Mouse (Mus musculus): ENCODE measurements around the gene Dlg1.

Gene Dlg1

DNA sequence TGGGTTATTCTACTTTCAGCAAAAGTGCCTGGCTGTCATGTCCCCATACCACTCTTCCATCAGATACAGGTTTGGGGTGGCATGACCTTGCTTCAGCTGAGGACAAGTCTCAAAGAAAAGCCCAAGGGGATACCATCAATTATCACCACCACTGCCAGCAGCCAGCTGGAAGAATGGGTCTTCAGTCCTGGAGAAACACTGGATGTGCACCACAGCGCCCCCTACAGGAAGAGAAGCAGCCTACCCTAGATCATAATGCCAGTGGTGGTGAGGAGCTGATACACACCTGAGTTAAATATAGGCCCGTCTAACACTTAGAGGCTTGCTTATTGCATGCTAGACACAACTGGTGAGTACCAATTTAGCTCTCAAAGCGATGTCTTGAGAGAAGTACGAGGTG, 242.1 kb downstream of the Dlg1 start:
- DNase-seq (ENCODE audit: low spot score in 2 of 2) = no peak

GRCm38 (mm10) chr16:31905891-31906825, 242.9 kb downstream of the Dlg1 start:
- peak in 1 of 2 experiments; percentile 40 for DNase-seq (ENCODE audit: low spot score in 2 of 2)

GRCm38 (mm10) chr16:31906896-31907295, 243.7 kb downstream of the Dlg1 start:
- DNase-seq (ENCODE audit: low spot score in 2 of 2) = peak; percentile 31 to 51

DNA sequence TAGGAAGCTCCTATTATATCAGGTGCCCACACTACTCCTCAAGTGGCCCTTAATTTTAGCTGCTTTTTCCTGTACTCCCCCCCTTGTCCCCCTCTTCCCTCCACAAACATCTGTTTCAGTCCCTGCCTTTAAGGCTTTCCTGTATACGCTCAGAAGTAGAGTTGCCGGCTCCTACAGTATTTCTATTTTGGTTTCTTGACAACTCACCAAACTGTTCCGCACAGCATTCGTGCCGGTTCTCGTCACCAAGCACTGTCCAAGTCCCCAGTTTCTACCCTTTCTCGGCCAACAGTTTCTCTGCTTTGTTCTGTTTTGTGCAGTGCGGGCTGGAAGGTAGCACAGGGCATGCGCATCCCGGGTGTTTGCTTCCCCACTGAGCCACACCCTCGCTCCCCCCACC, 245.7 kb downstream of the Dlg1 start:
- DNase-seq (ENCODE audit: low spot score in 2 of 2) = peak; percentile 55 to 71

DNA sequence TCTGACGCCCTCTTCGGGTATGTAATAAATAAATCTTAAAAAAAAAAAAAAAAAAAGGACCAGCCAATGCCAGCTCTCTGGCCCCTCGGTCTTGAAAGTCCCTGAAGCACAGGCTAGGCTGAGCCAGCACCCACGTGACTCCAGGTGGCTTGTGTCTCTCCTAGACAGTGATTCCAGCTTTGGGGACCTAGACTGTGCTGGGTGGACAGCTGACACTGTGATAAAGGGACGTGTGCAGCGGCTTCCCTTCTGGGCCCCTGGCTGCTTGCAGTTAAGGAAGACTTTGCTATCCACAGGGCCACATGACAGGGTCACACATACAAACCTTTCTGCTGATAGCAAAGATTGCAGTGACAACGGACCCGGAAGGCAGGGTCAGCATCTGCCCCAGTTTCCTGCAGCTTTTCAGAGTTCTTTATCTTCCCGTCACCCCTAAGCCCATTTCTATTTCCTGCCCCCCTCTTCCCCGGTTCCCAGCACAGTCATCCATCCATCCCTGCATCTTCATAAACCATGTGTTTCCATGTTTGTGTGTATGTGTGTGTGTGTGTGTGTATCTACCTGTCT, 247.1 kb downstream of the Dlg1 start:
- DNase-seq (ENCODE audit: low spot score in 2 of 2) = no peak

GRCm38 (mm10) chr16:31917776-31918175, 254.5 kb downstream of the Dlg1 start:
- DNase-seq (ENCODE audit: low spot score in 2 of 2) = no peak

DNA sequence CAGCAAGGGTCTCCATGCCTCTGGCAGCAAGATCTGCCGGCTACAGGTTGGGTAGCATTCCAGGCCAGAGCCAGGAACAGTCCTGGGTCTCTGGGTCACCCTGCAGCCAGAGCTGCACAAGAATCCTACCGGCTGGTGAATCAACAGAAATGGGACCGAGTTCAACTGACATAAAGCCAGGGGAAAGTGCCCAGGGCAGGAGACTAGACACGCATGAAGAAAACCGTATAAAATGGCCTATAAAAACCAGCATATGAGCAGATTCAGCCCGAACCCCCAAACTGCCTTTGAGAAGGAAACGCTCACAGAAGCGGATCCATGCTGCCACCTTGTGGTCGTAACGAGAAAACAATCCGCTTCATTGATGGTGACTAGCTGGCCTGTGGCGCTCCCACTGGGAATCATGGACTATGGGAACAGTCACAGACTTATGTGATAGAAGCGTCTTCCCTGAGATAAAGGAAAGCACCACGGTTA, 255.0 kb downstream of the Dlg1 start:
- DNase-seq (ENCODE audit: low spot score in 2 of 2) = peak; percentile 93

- no peak for DNase-seq (ENCODE audit: low spot score in 2 of 2)
These were observed 261.1 kb downstream of the Dlg1 start for GRCm38 (mm10) chr16:31924368-31924767.
